Mouse (Mus musculus) ES-E14 (cell line): ENCODE measurements around the gene Tsc22d1. TPM values are rescaled to one million over a fixed set of nuclear protein-coding genes. Genes with fewer than 3 reads are reported as not detected.

ENCODE experiments used
- DNase-seq: peaks from one replicate; pipeline ENCODE4 v3.0.0-alpha.2; 2013; ENCODE audit warnings: low read depth, low spot score
- H3K27ac ChIP-seq: 2 replicates; pipeline ENCODE4 v1.5.1; 2012; ENCODE audit warnings: low read depth, mild to moderate bottlenecking, low read length, moderate library complexity, mixed read lengths; ENCODE audit not compliant: poor library complexity, insufficient read depth, severe bottlenecking
- H3K36me3 ChIP-seq: 2 replicates; pipeline ENCODE4 v1.6.1; 2012; ENCODE audit warnings: mild to moderate bottlenecking, low read length, moderate library complexity, mixed read lengths; ENCODE audit not compliant: control insufficient read depth, poor library complexity, insufficient read depth, severe bottlenecking
- H3K4me1 ChIP-seq, 2 experiments: fragments of 150-350 bp in 1 of 2; sonication (generic) in 1 of 2; 2 replicates each; pipeline ENCODE4 v1.6.1; 2012; ENCODE audit warnings: low read length in 2 of 2, mild to moderate bottlenecking in 1 of 2, mixed read lengths in 1 of 2; ENCODE audit not compliant: control insufficient read depth in 2 of 2, insufficient read depth in 2 of 2, poor library complexity in 1 of 2
- H3K4me3 ChIP-seq, 2 experiments: fragments of 150-350 bp in 1 of 2; sonication (generic) in 1 of 2; 2 replicates each; pipeline ENCODE4 v1.5.1; 2012; ENCODE audit warnings: low read length in 2 of 2, low read depth in 1 of 2, mild to moderate bottlenecking in 1 of 2, mixed read lengths in 1 of 2; ENCODE audit not compliant: insufficient read depth in 1 of 2, poor library complexity in 1 of 2, severe bottlenecking in 1 of 2
- H3K9ac ChIP-seq: 2 replicates; pipeline ENCODE4 v1.6.1; 2012; ENCODE audit warnings: low read depth, mild to moderate bottlenecking, low read length, mixed read lengths; ENCODE audit not compliant: poor library complexity, insufficient read depth, severe bottlenecking
- H3K9me3 ChIP-seq: fragments of 150-350 bp; sonication (generic); 2 replicates; pipeline ENCODE4 v1.6.1; 2012; ENCODE audit warnings: low read depth, mild to moderate bottlenecking, low read length; ENCODE audit not compliant: control insufficient read depth, insufficient read depth
- CHD2 ChIP-seq: IDR thresholded peaks from 2 replicates; pipeline ENCODE4 v1.6.1; 2014; ENCODE audit warnings: mild to moderate bottlenecking, low read depth, low read length, inconsistent platforms
- HCFC1 ChIP-seq: IDR thresholded peaks from 2 replicates; pipeline ENCODE4 v1.6.1; 2012; ENCODE audit warnings: low read length, inconsistent platforms, borderline replicate concordance; ENCODE audit not compliant: insufficient read depth
- MAFK ChIP-seq: IDR thresholded peaks from 2 replicates; pipeline ENCODE4 v1.6.1; 2014; ENCODE audit warnings: mild to moderate bottlenecking, low read depth, low read length, inconsistent platforms; ENCODE audit not compliant: insufficient read depth
- ZC3H11A ChIP-seq: IDR thresholded peaks from 2 replicates; pipeline ENCODE4 v1.6.1; 2012; ENCODE audit warnings: low read depth, mild to moderate bottlenecking, inconsistent platforms, low read length, borderline replicate concordance
- ZNF384 ChIP-seq: IDR thresholded peaks from 2 replicates; pipeline ENCODE4 v1.6.1; 2012; ENCODE audit warnings: low read depth, low read length, inconsistent platforms
- in situ Hi-C, 2 experiments: fragments of 600-800 bp; cut with MboI; formaldehyde crosslinking; loops; one replicate each; pipeline ENCODE4 v1.15.1; 2025; ENCODE audit warnings: low sequenced_read_pairs in 2 of 2, inconsistent platforms in 1 of 2; ENCODE audit not compliant: unreplicated experiment in 2 of 2
- total RNA-seq: library from RNA; depleted of rRNA; stranded (reverse); fragments of 300-350 nt; gene quantifications from 2 replicates; pipeline ENCODE4 v1.2.3, GENCODE M21; 2012

Gene Tsc22d1
- total RNA-seq, 1 experiment: 129 TPM

- Histone ChIP-seq H3K36me3 (peaks cover 19% of the 10 kb centered on the region), H3K4me3 (peak overlapping the region; percentile 76 to 98), H3K9me3 (no peaks in the 10 kb centered on the region), H3K4me1 (peaks cover 0 to 1% of the 10 kb centered on the region in 2 experiments; a peak in 2 of 4 replicates), H3K9ac (peak overlapping the region; percentile 82), H3K27ac (peak overlapping the region; percentile 48)
- no peak for DNase-seq
- TF ChIP-seq MAFK (no peak), HCFC1 (no peak), CHD2 (no peak), ZC3H11A (no peak), ZNF384 (no peak)
- in situ Hi-C loops: loop anchor here (10.0 to 25.0 kb wide), 3 partner anchors 368 to 498 kb away; no protein-coding TSS in a partner anchor
Measured at GRCm38 (mm10) chr14:76506425-76507205, 91.9 kb downstream of the Tsc22d1 start.

DNA sequence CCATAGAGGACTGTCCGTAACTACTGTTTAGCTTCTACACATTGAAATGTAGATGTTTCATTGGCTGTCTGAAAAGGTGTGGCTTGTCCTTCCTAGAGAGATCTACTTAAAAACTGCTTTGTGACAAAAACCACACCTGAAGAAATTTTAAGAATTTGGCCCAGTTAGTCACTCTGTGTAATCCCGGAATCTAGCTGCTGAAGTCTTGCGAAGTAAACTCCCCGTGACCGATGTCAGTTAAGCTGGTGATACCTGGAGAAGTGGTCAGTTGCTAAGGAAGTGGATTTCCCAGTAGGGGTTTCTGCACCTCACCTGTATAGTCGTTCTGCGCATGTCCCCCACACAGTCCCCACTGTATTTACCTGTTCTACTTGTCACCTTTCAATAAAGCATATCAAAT is 92.6 kb downstream of the Tsc22d1 start:
- Histone ChIP-seq H3K4me1 (peaks cover 0 to 4% of the 10 kb centered on the region in 2 experiments; a peak in 2 of 4 replicates), H3K27ac (no peak overlapping the region), H3K9me3 (no peaks in the 10 kb centered on the region), H3K9ac (no peak overlapping the region), H3K4me3 (no peak overlapping the region; a peak in 1 of 4 replicates), H3K36me3 (peaks cover 19% of the 10 kb centered on the region)
- no peak for DNase-seq
- TF ChIP-seq ZC3H11A (no peak), ZNF384 (no peak), MAFK (no peak), HCFC1 (no peak), CHD2 (no peak)
- in situ Hi-C loops: loop anchor here (10.0 to 25.0 kb wide), 3 partner anchors 367 to 497 kb away; no protein-coding TSS in a partner anchor

GRCm38 (mm10) chr14:76507804-76508500 is 93.2 kb downstream of the Tsc22d1 start:
- no peak for DNase-seq
- Histone ChIP-seq H3K36me3 (peaks cover 19% of the 10 kb centered on the region), H3K27ac (no peak overlapping the region), H3K9me3 (no peaks in the 10 kb centered on the region), H3K4me1 (peaks cover 1 to 10% of the 10 kb centered on the region in 2 experiments; a peak in 2 of 4 replicates), H3K9ac (no peak overlapping the region), H3K4me3 (no peak overlapping the region)
- in situ Hi-C loops: loop anchor here (10.0 to 25.0 kb wide), 3 partner anchors 367 to 497 kb away; no protein-coding TSS in a partner anchor
- no peak for TF ChIP-seq ZNF384
- TF ChIP-seq CHD2: no peak
- TF ChIP-seq HCFC1: no peak
- TF ChIP-seq ZC3H11A: no peak
- TF ChIP-seq MAFK: no peak

- no peak overlapping the region for H3K9ac ChIP-seq
- no peak overlapping the region for H3K27ac ChIP-seq
- peaks cover 1 to 12% of the 10 kb centered on the region in 2 experiments; a peak in 1 of 4 replicates for H3K4me1 ChIP-seq
- H3K36me3 ChIP-seq: peaks cover 19% of the 10 kb centered on the region
- H3K4me3 ChIP-seq: no peak overlapping the region
- TF ChIP-seq ZC3H11A (no peak), HCFC1 (no peak), CHD2 (no peak), MAFK (no peak), ZNF384 (no peak)
- no peak for DNase-seq
- no peaks in the 10 kb centered on the region for H3K9me3 ChIP-seq
- in situ Hi-C loops: loop anchor here (10.0 to 25.0 kb wide), 3 partner anchors 366 to 496 kb away; no protein-coding TSS in a partner anchor
Measured at GRCm38 (mm10) chr14:76508701-76509100, 93.9 kb downstream of the Tsc22d1 start.
